Mouse (Mus musculus) heart, adult 2 months (tissue): ENCODE results near the gene Grin3a.

Source experiments
- CTCF ChIP-seq: fragments of 200-600 bp; IDR thresholded peaks from 2 replicates; pipeline ENCODE4 v1.8.1; 2022; ENCODE audit warnings: antibody characterized with exemption, mild to moderate bottlenecking, moderate library complexity
- EP300 ChIP-seq: fragments of 200-500 bp; IDR thresholded peaks from 2 replicates; pipeline ENCODE4 v1.6.1; 2011; ENCODE audit warnings: low read depth, low read length, control low read depth; ENCODE audit not compliant: insufficient read depth
- POLR2A ChIP-seq: fragments of 200-500 bp; IDR thresholded peaks from 2 replicates; pipeline ENCODE4 v1.6.1; 2011; ENCODE audit warnings: mild to moderate bottlenecking, low read depth, low read length, control low read depth; ENCODE audit not compliant: insufficient read depth

GRCm38 (mm10) chr4:49741942-49742341, 103.6 kb downstream of the Grin3a start:
- TF ChIP-seq CTCF (no peak), POLR2A (no peak), EP300 (no peak)
